Mouse (Mus musculus) midbrain, embryonic 15.5 days (tissue): Measurements from ENCODE around the gene Tnfaip3. TPM values are rescaled to one million over a fixed set of nuclear protein-coding genes. Genes with fewer than 3 reads are reported as not detected.

ENCODE experiments used
- ATAC-seq: fragments of 200-750 bp; cut with Nextera tagmentation; replicated peaks from 2 replicates; pipeline ENCODE4 v1.8.0; 2017; ENCODE audit warnings: moderate TSS enrichment
- H3K27ac ChIP-seq: fragments of 300-500 bp; sonication (generic); 2 replicates; pipeline ENCODE4 v1.5.1; 2015; ENCODE audit warnings: mild to moderate bottlenecking, inconsistent platforms
- H3K27me3 ChIP-seq: fragments of 300-500 bp; sonication (generic); replicated peaks from 2 replicates; pipeline ENCODE4 v1.6.1; 2015; ENCODE audit warnings: inconsistent platforms
- H3K36me3 ChIP-seq: fragments of 300-500 bp; sonication (generic); replicated peaks from 2 replicates; pipeline ENCODE4 v1.6.1; 2015; ENCODE audit warnings: inconsistent platforms
- H3K4me1 ChIP-seq: fragments of 300-500 bp; sonication (generic); 2 replicates; pipeline ENCODE4 v1.6.1; 2015; ENCODE audit warnings: inconsistent platforms
- H3K4me2 ChIP-seq: fragments of 300-500 bp; sonication (generic); 2 replicates; pipeline ENCODE4 v1.6.1; 2015; ENCODE audit warnings: inconsistent platforms, mild to moderate bottlenecking, moderate library complexity
- H3K4me3 ChIP-seq: fragments of 300-500 bp; sonication (generic); 2 replicates; pipeline ENCODE4 v1.5.1; 2015; ENCODE audit warnings: mild to moderate bottlenecking, inconsistent platforms
- H3K9ac ChIP-seq: fragments of 300-500 bp; sonication (generic); 2 replicates; pipeline ENCODE4 v1.6.1; 2015; ENCODE audit warnings: mild to moderate bottlenecking, inconsistent platforms
- H3K9me3 ChIP-seq: fragments of 300-500 bp; sonication (generic); 2 replicates; pipeline ENCODE4 v1.6.1; 2016; ENCODE audit warnings: inconsistent platforms
- WGBS: fragments of 180-500 bp; shearing (Covaris S2); methylation state at CpG from one replicate; pipeline ENCODE4 v1.1.7; 2015; ENCODE audit warnings: mixed read lengths; 5-methylcytosine and 5-hydroxymethylcytosine counted together
- polyA plus RNA-seq: library from polyadenylated mRNA; unstranded; fragments of >200 nt; fragmentation: Nextera tagmentation; extraction: Ambion mirVana; gene quantifications from 2 replicates; pipeline ENCODE4 v1.2.1, GENCODE M21; 2015

The Tnfaip3 gene
- polyA plus RNA-seq, 1 experiment from 2014 or later: 3.2 TPM

DNA sequence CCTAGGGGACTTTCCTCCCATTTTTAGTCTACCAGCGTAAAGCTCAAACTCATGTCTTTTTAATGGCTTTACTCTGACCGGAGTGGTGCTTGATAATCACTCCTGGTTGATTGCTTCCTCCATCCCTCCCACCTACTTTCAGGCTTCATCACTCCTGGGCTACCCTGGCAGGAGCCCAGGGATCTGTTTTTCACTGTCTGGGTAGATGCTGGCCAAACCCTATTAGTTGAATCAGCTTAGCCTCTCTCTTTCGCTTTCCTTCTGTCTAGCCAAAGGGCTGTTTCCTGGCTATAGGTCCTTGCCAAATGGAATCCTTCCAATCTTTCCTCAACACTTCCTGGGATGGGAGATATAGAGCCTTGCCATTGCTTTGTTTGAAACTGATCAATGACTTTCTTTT lies 19.3 kb upstream of the Tnfaip3 start:
- H3K4me3 ChIP-seq: no peak overlapping the region
- H3K27me3 ChIP-seq: no peaks in the 10 kb centered on the region
- no peaks in the 10 kb centered on the region for H3K4me1 ChIP-seq
- H3K36me3 ChIP-seq: no peaks in the 10 kb centered on the region
- ATAC-seq: no peak
- H3K9me3 ChIP-seq: no peaks in the 10 kb centered on the region
- WGBS: 81% methylated on average over 3 of the region's 3 CpGs
- no peak overlapping the region for H3K4me2 ChIP-seq
- H3K9ac ChIP-seq: no peak overlapping the region
- H3K27ac ChIP-seq: no peak overlapping the region

DNA sequence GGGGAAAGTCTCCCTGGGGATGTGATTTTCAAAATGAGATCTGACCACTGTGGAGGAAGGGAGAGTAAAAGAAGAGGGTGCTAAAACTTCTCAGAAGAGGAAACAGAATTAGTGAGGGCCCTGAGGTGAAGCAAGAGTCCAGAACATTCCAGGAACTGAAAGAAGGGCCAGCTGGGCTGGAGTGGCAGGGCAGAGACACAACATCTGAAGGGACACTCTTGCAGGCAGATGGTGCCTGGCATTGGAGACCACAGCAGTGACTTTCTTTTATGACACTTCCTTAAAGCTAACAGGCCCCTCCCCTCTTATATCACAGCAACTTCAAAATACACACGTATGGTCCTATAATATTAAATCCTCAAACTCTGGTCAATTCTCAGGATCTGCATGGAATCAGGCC lies 18.2 kb upstream of the Tnfaip3 start:
- WGBS: 95% methylated on average over 1 of the region's 1 CpGs
- ATAC-seq: no peak
- no peak overlapping the region for H3K4me2 ChIP-seq

DNA sequence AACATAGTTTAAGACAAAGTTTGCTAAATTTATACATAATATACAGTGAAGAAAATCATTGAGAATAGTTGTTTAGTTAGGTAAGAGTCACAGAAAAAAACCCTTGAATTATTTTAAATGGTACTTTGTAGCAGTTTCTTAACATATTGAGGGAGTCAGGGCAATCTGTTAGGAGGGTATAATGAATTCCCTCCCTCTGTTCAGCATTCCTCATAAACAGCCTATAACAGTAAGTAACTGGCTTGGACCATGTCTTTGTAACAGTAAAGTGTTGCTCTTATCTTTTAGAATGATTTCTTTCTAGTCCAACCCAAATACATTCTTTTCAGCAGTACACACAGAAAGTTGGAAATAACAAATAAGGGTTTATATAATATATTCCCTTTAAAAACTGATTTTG lies 16.4 kb upstream of the Tnfaip3 start:
- no peaks in the 10 kb centered on the region for H3K27me3 ChIP-seq
- H3K4me1 ChIP-seq: no peaks in the 10 kb centered on the region
- H3K36me3 ChIP-seq: no peaks in the 10 kb centered on the region
- no peak for ATAC-seq
- no peak overlapping the region for H3K4me2 ChIP-seq
- H3K4me3 ChIP-seq: no peak overlapping the region
- H3K27ac ChIP-seq: no peak overlapping the region
- no peak overlapping the region for H3K9ac ChIP-seq
- H3K9me3 ChIP-seq: no peaks in the 10 kb centered on the region

More for the DNA sequence above, 18.2 kb upstream of the Tnfaip3 start:
- Histone ChIP-seq H3K27ac (no peak overlapping the region), H3K9me3 (no peaks in the 10 kb centered on the region), H3K27me3 (no peaks in the 10 kb centered on the region), H3K36me3 (no peaks in the 10 kb centered on the region), H3K4me1 (no peaks in the 10 kb centered on the region), H3K9ac (no peak overlapping the region), H3K4me3 (no peak overlapping the region)

DNA sequence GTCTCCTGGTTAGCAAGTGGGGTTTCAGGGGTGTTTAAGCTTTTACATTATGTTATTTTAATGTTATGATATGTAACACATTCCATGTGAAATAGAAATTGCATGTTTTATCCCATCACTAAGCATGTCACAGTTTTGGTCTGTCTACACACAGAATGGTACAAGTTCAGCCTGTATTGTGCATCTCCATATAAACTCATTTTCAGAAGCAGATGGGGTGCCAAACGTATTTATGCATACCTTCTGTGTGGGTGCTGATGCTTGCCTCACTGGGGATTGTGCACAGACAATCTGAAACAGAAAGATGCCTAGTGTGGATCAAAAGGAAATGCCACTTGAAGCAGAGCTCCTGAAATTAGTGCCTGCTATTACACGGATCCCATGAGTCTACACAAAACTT lies 15.2 kb upstream of the Tnfaip3 start:
- Histone ChIP-seq H3K9me3 (no peaks in the 10 kb centered on the region), H3K9ac (no peak overlapping the region), H3K27ac (no peak overlapping the region), H3K4me1 (no peaks in the 10 kb centered on the region), H3K4me2 (no peak overlapping the region), H3K36me3 (no peaks in the 10 kb centered on the region), H3K27me3 (no peaks in the 10 kb centered on the region), H3K4me3 (no peak overlapping the region)
- ATAC-seq: no peak
- 76% methylated on average over 2 of the region's 2 CpGs for WGBS

DNA sequence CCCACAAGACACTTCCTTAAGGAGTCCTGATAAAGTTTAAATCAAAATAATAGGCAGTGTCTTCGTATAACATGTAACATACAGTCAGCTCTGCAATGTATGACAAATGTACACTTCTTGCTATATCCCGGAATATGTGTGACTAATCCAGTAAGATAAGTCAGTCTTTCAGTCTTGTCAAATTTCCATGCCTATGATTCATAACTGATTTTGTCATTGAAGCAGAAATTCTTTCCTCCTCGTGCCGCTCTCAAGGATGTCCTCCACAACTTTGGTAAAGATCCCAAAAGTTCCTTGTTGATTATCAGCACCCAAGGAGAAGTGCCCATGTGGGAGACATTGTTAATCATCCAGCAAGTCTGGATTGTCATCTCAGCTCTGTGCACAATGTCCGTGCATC lies 11.3 kb upstream of the Tnfaip3 start:
- Histone ChIP-seq H3K9ac (no peak overlapping the region), H3K4me1 (no peaks in the 10 kb centered on the region), H3K4me2 (no peak overlapping the region), H3K36me3 (no peaks in the 10 kb centered on the region), H3K27me3 (no peaks in the 10 kb centered on the region), H3K27ac (no peak overlapping the region), H3K4me3 (no peak overlapping the region), H3K9me3 (no peaks in the 10 kb centered on the region)
- no peak for ATAC-seq
- 93% methylated on average over 5 of the region's 5 CpGs for WGBS

DNA sequence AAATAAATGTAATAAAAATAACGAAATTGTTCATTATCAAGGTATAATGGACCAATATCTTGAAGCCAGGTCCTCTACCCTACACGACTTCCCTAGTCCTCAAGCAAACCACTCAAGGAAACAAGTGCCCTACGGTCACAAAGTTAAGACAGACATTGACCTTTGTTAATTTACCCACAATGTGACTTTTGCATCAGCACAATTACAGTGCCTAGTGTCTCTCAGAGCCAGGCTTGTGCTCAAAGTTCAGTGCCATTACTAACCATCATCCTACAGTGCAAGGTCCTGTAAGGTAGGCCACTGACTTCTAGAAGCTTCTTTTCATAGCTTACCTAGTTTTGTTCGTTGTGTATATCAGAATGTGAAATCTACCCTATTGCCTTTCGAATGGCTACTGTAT lies 8.9 kb upstream of the Tnfaip3 start:
- H3K4me2 ChIP-seq: no peak overlapping the region
- no peak overlapping the region for H3K27ac ChIP-seq
- no peaks in the 10 kb centered on the region for H3K36me3 ChIP-seq
- H3K9ac ChIP-seq: no peak overlapping the region
- no peaks in the 10 kb centered on the region for H3K9me3 ChIP-seq
- no peak overlapping the region for H3K4me3 ChIP-seq
- WGBS: 89% methylated on average over 5 of the region's 5 CpGs
- no peaks in the 10 kb centered on the region for H3K27me3 ChIP-seq
- ATAC-seq: no peak
- no peaks in the 10 kb centered on the region for H3K4me1 ChIP-seq

DNA sequence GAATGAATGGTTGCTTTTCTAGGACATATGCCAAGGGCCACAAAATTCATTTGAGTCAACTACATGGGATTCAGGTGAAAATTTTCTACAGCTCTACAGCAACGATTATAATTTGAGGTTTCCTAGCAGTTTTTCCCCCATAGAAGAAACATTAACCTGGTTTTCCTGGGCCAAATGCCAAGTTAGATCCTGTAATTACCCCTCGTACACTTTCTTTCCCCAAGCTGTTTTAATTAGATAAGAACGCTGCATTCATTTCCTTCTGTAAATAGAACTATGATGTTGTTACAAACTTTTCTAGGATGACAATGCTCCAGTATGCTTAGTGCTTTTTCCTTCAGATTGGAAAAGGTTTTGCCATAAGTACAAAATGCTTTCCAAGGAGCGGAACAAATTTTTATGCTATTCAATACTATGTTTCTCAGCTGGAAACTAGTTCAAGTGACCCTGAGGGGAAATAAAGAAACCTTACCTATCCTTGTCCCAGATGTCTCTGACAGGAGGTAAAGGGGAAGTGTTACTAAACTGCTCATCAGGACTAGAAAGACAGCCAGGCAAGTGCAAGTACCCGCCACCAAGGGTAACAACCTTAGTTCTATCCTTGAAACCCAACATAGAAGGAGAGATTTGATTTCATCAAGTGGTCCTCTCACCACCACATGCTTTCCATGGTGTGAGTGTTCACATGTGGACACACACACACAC lies 8.3 kb upstream of the Tnfaip3 start:
- Histone ChIP-seq H3K27me3 (no peaks in the 10 kb centered on the region), H3K4me1 (no peaks in the 10 kb centered on the region), H3K9ac (no peak overlapping the region), H3K4me3 (no peak overlapping the region), H3K9me3 (no peaks in the 10 kb centered on the region), H3K4me2 (no peak overlapping the region), H3K36me3 (no peaks in the 10 kb centered on the region), H3K27ac (no peak overlapping the region)
- no peak for ATAC-seq
- WGBS: 86% methylated on average over 5 of the region's 5 CpGs

DNA sequence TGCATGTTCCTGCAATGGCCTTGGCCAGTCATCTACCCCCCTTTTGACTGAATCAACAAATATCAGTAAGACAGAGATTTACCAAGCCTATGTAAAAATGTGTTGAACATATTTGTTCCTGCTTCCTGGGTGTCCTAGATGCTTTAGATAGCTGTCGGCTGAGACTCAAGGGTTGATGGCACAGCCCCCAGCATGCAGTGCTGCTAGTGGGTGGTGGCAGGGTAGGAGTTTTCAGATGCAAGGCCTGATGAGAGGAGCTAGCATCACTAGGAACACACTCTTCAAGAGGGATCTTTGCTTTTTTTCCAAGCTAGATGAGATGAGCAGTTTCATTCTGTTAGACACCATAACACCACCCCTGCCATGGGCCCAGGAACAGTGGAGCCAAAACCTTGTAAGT lies 6.8 kb upstream of the Tnfaip3 start:
- no peaks in the 10 kb centered on the region for H3K36me3 ChIP-seq
- no peak overlapping the region for H3K27ac ChIP-seq
- no peak overlapping the region for H3K9ac ChIP-seq
- WGBS: 89% methylated on average over 1 of the region's 1 CpGs
- H3K4me2 ChIP-seq: no peak overlapping the region
- ATAC-seq: no peak
- H3K4me1 ChIP-seq: no peaks in the 10 kb centered on the region
- no peaks in the 10 kb centered on the region for H3K9me3 ChIP-seq
- H3K4me3 ChIP-seq: no peak overlapping the region
- no peaks in the 10 kb centered on the region for H3K27me3 ChIP-seq

DNA sequence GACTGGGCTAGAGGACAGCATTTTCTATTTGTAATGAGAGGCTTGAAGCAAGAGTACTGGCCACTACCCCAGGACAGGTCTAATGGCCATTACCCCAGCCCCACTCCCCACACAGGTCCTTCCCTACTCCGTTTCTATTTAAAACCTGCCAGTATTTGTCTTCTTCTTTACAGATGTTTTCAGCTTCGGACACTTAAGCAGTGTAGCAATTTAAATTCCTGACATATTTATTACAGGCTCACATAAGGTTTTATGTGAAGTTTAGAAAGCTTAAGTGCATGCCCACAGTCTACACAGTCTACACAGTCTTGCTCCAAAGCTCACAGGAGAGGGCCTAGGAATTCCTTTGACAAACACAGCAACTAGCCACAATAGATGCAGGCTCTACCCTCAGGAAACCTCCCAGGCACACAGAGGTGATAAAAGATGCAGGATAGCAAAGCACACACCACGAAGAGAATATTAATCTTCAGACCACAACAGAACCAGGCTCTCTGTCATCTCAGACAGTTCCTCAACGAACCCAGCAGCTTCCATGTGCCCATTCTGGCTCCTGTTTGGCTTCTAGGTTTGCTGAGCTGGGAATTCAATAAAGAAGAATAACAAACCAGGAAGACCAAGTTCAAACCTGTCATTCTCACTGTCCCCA lies 1.5 kb upstream of the Tnfaip3 start:
- no peaks in the 10 kb centered on the region for H3K36me3 ChIP-seq
- ATAC-seq: no peak
- no peaks in the 10 kb centered on the region for H3K9me3 ChIP-seq
- no peak overlapping the region for H3K27ac ChIP-seq
- H3K4me2 ChIP-seq: no peak overlapping the region
- no peak overlapping the region for H3K4me3 ChIP-seq
- peaks cover 13% of the 10 kb centered on the region for H3K4me1 ChIP-seq
- WGBS: 76% methylated on average over 4 of the region's 4 CpGs
- no peaks in the 10 kb centered on the region for H3K27me3 ChIP-seq
- H3K9ac ChIP-seq: no peak overlapping the region

DNA sequence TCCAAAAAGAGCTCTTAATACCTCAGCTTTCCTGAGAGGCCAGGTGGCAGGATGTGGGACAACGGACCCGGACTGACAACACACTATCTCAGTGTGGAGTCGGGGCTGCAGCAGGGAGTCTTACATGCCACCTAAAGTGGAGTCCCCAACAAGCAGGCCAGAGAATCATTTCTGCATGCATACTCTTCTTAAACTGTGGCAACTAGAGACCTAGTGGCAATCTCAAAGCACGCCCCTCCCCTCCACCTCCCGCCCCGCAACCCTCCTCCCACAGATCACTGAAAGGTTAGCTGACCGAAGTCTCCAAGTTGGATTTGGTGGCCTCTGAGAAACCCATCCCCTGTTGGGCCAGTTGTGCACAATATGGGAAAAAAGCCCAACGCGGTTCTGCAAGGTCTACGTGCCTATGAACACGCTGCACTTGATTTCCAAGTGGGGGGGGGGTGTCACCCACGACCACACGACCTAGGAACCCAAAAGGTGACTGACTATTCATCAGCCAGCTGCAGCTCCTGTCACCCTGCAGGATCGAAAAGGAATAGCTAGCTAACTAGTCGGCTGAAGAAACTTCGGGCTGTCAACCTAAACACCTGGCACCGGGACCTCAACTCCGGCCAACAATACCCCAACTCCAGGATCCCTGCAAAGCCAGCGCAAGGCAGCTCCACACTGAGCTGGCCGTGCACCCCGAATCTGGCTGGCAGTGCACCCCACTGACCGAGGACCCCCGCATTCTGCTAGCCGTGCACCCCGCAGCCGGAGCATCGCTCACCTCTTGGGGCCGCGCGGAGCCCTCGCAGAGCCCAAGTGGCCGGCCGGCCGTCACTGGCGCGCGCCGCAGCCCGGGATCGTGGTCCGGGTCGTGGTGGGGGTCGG lies 838 bp downstream of the Tnfaip3 start:
- WGBS: under 1% methylated on average over 43 of the region's 43 CpGs
- H3K9me3 ChIP-seq: no peaks in the 10 kb centered on the region
- no peaks in the 10 kb centered on the region for H3K27me3 ChIP-seq

DNA sequence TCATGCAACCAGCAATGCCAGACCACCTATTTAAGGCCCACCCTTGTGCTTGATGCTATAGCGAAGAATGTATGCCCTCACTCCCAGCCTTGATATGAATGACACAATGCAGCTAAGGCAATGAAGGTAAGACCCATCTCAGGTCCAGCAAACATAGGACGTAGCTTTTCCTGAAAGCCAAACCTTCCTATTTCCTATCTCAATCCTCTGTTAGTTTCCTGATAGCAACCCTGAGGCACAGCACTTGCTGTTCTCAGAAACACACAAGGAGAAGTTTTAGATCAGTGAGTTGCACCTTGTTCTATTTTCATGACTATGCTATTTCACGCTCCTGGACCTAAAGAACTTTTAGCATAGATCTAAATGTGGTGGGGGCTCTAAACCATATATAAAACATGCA lies 2.1 kb downstream of the Tnfaip3 start:
- ATAC-seq: no peak
- Histone ChIP-seq H3K4me1 (peaks cover 13% of the 10 kb centered on the region), H3K36me3 (no peaks in the 10 kb centered on the region), H3K9me3 (no peaks in the 10 kb centered on the region), H3K27me3 (no peaks in the 10 kb centered on the region), H3K9ac (no peak overlapping the region), H3K4me2 (no peak overlapping the region), H3K27ac (no peak overlapping the region), H3K4me3 (no peak overlapping the region)
- WGBS: 91% methylated on average over 3 of the region's 3 CpGs

More for the DNA sequence above, 838 bp downstream of the Tnfaip3 start:
- no peaks in the 10 kb centered on the region for H3K36me3 ChIP-seq
- ATAC-seq: peak; percentile 10
- H3K4me1 ChIP-seq: peaks cover 13% of the 10 kb centered on the region
- peak overlapping the region; percentile 75 for H3K4me2 ChIP-seq
- peak overlapping the region; percentile 78 for H3K9ac ChIP-seq
- peak overlapping the region; percentile 90 for H3K4me3 ChIP-seq
- H3K27ac ChIP-seq: peak overlapping the region; percentile 72

DNA sequence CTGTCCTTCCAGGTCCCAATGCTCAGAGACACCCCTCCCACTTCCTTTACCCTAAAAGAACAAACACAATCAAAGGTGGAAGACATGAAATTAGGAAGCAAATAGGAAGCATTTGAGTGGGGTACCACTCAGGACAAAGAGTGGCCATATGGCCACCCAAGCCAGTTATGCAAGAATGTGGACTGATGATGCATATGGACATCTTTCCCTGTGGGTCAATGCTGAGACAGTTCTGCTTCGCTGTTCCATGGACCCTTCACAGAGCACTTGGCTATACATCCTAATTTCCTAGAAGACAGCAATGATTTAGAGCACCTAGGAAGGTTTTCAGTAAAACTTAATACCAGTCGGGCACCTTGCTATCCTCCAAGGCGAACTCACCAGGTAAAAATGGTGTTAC lies 2.8 kb downstream of the Tnfaip3 start:
- Histone ChIP-seq H3K27me3 (no peaks in the 10 kb centered on the region), H3K4me2 (no peak overlapping the region), H3K9me3 (no peaks in the 10 kb centered on the region), H3K4me1 (peaks cover 13% of the 10 kb centered on the region), H3K4me3 (no peak overlapping the region), H3K9ac (no peak overlapping the region), H3K36me3 (no peaks in the 10 kb centered on the region), H3K27ac (no peak overlapping the region)
- WGBS: 94% methylated on average over 3 of the region's 3 CpGs
- no peak for ATAC-seq
